Mouse (Mus musculus): Measurements from ENCODE around the gene Traf3.

- TF ChIP-seq CTCF (IDR thresholded peaks at IDR 0.05; ENCODE audit: low read depth): no peak
- no peak for TF ChIP-seq EP300 (optimal IDR thresholded peaks at IDR 0.05)
Measured at GRCm38 (mm10) chr12:111250116-111250515, 83.9 kb downstream of the Traf3 start.

Measured in stomach, postnatal 0 days (tissue).